Mouse (Mus musculus) cerebellum, adult 8-10 months (tissue): Measurements from ENCODE around the gene Tmcc2.

Experiments used
- DNase-seq: peaks from one replicate; pipeline ENCODE4 v3.0.0; 2022

The Tmcc2 gene

DNA sequence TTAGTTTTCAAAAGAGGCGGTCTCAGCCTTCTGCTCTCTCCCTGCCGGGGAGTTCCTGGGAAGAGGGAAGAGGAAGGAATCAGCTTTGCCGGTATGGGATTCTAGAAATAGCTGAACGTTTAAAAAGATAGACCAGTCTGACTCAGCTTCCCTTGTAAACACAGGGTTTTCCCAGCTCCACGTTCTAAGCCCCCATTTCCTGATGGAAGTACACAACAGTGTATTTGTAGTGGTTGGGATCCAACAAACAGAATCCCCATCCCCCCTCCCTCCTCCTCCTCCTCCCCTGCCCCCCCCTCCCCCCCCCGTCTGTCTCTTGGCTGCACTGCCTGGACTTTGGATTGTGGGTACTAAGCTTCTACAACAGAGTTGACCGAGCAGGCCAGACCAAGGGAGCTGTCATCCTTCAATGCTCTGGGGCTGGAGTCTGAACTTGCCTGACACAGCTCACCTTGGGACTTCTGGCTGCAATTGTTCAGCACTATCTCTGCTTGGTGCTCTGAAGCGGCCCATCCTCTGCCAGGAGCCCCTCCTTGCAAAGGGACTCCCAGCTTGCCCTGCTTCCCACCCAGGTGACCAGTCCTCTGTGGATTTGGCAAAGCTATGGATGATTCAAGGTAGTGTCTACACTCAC is 52.9 kb downstream of the Tmcc2 start:
- no peak for DNase-seq

DNA sequence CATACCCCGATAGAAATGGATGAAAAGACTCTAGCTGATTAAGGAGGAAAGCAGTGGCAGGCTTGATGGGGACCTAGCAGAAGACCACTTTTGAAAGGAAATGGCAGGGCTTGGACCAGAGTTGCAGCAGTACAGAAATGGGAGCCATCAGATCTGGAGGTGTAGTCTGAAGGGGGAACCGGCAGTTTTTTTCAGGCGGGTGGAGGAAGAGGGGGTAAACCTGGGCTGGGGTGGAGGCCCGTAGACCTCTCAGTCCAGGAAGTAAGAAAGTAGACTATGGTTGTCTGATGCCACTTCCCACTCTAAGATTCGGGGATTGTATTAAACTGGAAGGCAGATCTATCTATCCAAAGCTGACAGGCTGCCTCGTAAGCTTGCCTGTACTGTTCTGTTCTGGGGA is 54.2 kb downstream of the Tmcc2 start:
- DNase-seq = no peak

DNA sequence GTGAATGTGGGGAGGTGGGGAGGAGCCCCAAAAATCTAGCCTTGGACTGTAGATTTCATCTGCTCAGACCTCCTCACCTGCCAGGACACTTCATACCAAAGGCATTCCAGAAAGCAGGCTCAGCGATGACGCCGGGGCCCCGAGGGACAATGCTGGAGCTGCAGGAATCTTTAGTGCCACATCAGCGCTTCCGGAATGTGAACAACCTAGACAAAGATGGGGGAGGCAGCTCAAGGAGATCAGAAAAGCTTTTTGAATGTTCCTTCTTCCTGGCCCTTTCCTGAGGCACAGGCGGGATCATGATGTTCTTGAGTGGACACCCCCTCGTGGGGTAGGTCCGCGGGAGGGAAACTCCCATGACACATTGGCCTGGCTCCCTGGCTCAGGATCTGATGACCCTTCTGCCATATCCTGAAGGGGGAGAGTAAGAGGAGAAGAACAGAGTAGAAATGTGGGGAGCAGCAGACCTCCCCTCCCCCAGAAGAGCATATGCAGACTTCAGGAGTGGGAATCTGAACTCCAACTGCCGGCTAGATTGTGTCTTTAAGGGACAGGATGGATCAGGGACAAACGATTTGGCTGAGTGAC is 55.6 kb downstream of the Tmcc2 start:
- no peak for DNase-seq

- no peak for DNase-seq
Observed at GRCm38 (mm10) chr1:132334178-132334801, 56.8 kb downstream of the Tmcc2 start.

DNA sequence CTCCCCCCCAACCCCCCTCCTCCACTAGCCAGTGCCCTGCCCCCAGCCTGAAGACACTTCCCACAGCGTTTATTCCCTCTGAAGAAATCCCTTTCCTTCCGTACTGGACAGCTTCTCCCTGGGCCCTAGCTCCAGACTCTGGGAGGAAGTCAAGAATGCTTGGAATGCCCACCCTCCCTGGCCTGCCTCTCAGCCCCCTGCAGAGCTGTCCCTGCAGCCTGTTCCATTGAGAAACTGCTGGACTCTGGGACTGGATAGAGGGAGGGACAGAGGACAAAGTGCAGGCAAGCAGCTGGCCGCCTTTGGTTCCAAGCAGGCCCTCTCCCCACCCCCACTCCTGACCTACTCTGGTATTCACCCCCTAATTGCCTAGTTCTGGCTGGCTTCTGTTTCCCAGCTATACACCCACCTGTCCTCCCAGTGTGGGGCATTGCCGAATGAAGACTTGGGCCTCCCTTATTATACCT is 57.4 kb downstream of the Tmcc2 start:
- DNase-seq = no peak

DNA sequence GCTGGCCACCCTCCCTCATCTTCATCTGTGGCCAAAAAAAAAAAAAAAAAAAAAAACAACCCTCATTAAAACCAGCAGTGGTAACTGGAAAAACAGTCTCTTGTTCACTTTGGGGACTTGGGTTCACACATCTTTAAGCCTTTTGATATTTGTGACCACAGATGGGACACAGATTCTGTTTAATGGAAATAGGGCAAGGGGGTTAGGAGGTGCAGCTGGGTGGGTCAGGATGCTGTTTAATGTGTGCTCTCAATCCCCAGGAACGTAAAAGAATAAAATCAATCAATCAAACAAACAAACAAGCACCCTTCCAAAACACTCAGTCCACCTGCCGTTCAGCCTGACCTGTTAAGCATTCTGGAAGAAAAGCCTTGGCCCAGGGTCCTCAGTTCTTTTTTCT is 57.9 kb downstream of the Tmcc2 start:
- DNase-seq = no peak

- no peak for DNase-seq
Observed at GRCm38 (mm10) chr1:132331283-132331682, 59.8 kb downstream of the Tmcc2 start.

- DNase-seq = peak; percentile 42
Observed at GRCm38 (mm10) chr1:132330397-132330796, 60.7 kb downstream of the Tmcc2 start.

DNA sequence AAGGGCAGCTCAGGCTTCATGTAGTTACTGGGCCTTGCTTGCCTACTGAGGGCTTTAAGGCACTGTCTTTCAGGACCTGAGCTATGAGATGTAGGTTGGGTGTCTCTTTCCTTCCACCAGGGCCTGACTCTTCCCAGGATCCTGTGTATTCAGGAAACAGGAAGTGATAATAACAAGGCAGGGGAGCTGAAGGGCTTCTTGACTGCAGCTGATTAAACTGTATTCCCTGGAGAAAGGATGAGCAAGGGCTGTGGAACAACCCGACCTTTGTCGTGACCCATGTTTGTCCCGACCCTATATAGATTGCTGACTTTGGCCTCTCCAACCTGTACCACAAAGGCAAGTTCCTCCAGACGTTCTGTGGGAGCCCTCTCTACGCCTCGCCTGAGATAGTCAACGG is 61.4 kb downstream of the Tmcc2 start:
- DNase-seq = no peak

DNA sequence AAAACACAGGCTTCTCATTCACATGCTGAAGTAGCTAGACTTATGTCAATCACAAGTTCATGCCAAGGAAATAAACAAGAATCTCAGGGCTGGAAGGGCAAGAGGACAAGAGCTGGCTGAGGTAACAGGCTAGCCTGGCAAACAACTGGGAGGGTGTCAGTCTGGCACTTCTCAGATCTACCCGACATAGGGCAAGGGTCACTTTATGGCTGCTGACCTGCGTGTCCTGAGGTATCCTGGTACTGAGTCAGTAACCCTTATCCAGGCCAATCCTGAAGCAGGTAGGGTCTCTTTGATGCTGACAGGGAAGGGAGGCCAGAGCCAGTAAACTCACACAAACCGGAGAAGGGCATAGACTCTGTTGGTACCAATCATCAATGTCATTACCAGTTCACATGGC is 62.5 kb downstream of the Tmcc2 start:
- DNase-seq = no peak

- no peak for DNase-seq
Observed at GRCm38 (mm10) chr1:132327477-132327876, 63.6 kb downstream of the Tmcc2 start.

DNA sequence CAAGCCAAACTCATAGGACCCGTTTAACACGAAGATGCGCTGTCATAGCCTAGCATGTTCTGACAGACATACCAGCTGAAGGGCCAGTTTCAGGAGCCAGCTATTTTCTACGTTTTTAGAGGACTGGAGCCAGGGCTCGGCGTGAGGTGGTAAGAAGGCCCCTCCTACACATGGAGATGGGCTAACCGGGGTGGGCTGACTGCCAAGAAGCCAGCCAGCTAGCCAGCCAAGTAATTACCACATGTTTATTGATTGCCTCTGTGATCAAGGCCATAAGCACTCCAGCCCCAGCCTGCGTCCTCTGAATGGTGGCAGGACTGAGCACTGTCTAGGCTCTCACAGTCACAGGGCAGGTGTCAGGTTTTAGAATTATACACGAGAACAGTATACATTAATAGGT is 64.3 kb downstream of the Tmcc2 start:
- no peak for DNase-seq

DNA sequence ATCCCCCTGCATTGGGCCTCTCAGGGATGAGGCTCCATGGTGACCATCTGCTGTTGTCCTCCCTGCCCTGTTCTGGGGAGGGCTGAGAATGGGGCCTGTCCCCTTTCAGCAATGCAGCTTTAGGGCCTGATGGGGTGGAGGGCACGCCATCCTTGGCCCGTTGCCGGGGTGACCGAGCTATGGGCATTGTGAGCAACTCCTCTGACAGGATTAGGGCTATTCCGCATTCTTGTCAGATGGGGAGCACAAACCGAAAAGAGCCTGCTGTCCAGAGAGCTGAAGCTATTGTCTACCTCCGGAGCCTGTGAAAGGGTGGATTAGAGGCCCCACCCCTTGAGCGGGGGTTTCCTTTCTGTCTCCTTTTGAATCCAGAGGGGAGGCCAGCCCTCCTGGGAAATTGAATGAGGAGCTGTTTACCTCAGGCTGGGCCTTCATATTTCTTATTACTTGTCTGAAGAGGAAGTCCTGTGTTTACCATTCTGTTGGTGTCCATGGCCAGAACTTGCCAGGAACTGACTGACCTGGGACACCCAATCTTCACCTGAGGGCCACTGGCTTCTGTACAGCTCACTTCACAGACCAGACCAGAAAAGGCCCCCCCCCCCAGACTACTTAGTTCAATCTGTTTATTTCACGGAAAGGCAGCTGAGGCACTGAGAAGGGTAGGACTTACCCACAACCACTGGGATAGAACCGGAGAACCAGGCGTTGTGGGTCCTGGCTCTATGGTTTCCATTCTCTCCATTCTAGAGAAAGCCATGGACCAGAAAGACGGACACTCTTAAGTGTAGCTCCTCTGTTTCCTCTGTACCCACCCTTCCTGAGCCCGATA is 68.2 kb downstream of the Tmcc2 start:
- DNase-seq = no peak

- DNase-seq = no peak
Observed at GRCm38 (mm10) chr1:132321821-132322580, 69.1 kb downstream of the Tmcc2 start.

- peak; percentile 68 for DNase-seq
Observed at GRCm38 (mm10) chr1:132319242-132319641, 71.8 kb downstream of the Tmcc2 start.

DNA sequence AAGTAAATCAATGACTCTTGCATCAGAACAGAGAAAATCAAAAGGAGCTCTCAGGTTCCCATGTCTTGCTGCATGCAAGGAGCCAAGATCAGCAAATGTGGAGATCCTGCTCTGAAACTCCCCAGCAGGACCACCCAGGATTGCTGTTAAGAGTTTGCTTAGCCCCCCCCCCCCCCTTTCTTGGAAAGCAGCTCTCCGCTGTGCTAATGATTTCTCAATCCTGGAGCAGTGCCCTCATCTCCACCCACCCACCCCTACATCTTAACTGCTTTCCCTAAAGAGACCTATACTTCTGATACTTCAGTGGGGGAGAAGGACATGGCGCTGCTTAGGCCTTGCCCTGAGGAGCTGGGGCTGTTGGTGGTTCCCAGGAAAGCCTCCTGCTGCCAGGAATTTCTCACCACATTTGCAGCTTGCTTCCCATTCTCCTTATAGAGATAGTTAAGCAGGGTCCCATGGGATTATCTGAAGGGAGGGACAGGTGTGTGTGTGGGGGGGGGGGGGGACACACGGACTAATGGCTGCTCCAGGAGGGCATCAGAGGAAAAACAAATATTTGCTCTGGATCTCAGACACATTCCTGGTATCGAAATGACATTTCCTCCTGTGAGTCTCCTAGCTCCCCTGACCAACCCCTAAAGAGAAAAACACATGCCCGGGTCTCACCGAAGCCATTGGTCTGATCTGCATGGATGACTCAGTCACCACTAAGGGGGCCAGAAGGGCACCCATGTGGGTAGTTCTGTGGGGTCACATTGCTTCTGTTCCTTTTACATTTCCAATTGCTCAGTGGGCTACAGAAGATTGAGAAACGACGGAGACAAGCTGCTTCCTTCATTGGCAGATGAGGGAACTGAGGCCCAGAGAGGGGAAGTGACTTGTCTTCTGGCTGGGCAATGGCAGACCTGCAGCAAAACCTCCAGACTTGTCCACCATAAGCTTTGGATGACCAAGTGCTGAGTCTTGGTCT is 72.9 kb downstream of the Tmcc2 start:
- DNase-seq = no peak

DNA sequence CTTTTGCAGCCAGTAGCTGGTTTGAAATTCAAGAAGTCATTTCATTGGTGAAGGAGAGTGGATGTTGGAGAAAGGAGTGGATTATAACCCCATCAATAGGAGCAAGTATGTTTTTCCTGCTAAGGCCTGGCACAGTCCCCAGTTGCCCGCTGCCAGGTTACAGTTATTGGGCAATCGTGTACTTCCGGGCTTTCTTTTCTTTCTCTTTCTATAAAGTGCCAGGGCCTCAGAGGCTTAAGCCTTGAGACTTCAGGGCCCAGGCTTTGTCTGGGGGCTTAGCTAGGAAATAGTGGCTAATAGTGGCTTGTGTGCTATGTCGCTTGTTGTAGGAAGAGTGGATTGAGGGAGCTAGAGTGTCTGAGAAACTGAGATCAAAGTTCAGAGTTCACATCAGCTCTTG is 73.7 kb downstream of the Tmcc2 start:
- DNase-seq = no peak

- no peak for DNase-seq
Observed at GRCm38 (mm10) chr1:132316625-132316994, 74.5 kb downstream of the Tmcc2 start.

- peak; percentile 80 for DNase-seq
Observed at GRCm38 (mm10) chr1:132315889-132316624, 75.0 kb downstream of the Tmcc2 start, which contains the start of gene Nuak2. TSS of gene Nuak2 (plus strand) at chr1:132316126.

- DNase-seq = peak; percentile 56
Observed at GRCm38 (mm10) chr1:132312703-132313102, 78.4 kb downstream of the Tmcc2 start.

- no peak for DNase-seq
Observed at GRCm38 (mm10) chr1:132312043-132312442, 79.0 kb downstream of the Tmcc2 start.
